Mouse (Mus musculus): ENCODE data around the gene Thy1.

The Thy1 gene

DNA sequence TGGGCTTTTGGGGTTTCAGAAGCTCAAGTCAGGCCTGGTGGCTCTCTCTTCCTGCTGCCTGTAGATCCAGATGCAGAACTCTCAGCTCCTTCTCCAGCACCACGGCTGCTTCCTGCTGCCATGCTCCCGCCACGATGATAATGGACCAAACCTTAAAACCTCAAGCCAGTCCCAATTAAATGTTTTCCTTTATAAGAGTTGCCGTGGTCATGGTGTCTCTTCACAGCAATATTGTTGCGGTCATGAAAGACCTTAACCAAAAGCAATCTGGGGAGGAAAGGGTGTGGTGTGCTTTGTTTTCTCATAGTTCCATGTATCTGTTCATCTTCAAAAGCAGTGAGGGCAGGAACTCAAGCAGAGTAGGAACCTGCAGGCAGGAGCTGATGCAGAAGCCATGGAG is 6.1 kb upstream of the Thy1 start:
- no peak for DNase-seq

DNA sequence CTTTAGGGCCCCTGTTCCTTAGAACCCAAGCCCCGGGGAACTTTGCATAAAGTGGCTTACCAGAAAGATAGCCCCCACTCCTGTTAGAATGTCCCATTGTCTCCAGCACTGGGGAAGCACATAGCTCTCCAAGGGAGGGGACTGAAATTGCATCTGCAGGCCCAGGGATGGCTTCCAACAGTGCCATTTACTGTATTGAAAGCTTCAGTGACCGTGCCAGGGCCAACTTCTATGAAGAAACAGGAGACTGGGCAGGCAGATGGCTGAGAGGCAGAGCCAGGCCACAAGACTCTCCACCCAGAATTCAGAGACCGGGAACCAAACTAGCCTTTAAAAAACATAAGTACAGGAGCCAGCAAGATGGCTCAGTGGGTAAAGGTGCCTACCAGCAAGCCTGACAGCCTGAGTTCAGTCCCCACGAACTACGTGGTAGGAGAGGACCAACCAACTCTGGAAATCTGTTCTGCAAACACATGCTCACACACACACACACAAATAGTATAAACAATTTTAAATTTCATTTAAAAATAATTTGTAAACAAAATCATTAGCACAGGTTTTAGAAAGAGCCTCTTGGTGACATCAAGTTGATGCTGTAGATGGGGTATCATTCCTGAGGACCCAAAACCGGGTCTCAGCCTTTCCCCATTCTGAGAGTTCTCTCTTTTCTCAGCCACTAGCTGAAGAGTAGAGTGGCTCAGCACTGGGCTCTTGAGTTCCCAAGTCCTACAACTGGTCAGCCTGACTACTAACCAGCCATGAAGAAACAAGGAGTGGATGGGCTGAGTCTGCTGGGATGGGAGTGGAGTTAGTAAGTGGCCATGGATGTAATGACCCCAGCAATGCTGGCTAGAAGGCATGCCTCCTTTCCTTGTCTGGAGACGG is 1.4 kb upstream of the Thy1 start:
- peak; percentile 87 for DNase-seq

GRCm38 (mm10) chr9:44042396-44042680 is 846 bp upstream of the Thy1 start:
- no peak for DNase-seq

DNA sequence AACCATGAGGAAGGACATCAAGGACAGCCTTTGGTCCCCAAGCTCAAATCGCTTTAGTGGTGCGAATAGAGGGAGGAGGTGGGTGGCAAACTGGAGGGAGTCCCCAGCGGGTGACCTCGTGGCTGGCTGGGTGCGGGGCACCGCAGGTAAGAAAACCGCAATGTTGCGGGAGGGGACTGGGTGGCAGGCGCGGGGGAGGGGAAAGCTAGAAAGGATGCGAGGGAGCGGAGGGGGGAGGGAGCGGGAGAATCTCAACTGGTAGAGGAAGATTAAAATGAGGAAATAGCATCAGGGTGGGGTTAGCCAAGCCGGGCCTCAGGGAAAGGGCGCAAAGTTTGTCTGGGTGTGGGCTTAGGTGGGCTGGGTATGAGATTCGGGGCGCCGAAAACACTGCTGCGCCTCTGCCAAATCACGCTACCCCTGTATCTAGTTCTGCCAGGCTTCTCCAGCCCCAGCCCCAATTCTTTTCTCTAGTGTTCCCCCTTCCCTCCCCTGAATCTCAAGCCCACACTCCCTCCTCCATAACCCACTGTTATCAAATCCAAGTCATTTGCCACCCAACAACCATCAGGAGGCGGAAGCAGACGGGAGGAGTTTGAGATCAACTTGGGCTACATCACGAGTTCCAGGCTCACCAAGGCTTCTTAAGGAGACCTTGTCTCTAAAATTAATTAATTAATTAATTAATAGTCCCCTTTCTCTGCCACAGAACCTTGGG is 683 bp downstream of the Thy1 start:
- DNase-seq = peak; percentile 93

GRCm38 (mm10) chr9:44044426-44045157 is 1.4 kb downstream of the Thy1 start:
- no peak for DNase-seq

DNA sequence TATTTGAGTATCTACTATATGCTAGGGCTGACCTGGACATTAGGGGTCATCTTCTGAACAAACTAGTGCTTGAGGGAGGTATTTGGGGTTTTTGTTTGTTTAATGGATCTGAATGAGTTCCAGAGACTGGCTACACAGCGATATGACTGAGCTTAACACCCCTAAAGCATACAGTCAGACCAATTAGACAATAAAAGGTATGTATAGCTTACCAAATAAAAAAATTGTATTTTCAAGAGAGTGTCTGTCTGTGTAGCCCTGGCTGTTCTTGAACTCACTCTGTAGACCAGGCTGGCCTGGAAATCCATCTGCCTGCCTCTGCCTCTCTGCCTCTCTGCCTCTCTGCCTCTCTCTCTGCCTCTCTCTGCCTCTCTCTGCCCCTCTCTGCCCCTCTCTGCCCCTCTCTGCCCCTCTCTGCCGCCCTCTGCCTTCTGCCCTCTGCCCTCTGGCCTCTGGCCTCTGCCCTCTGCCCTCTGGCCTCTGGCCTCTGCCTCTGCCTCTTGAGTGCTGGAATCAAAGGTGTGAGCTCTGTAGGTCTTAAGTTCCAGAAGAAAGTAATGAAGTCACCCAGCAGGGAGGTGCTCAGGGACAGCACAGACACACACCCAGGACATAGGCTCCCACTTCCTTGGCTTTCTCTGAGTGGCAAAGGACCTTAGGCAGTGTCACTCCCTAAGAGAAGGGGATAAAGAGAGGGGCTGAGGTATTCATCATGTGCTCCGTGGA is 2.1 kb downstream of the Thy1 start:
- DNase-seq = peak; percentile 90

GRCm38 (mm10) chr9:44045884-44046272 is 2.7 kb downstream of the Thy1 start:
- DNase-seq = no peak

DNA sequence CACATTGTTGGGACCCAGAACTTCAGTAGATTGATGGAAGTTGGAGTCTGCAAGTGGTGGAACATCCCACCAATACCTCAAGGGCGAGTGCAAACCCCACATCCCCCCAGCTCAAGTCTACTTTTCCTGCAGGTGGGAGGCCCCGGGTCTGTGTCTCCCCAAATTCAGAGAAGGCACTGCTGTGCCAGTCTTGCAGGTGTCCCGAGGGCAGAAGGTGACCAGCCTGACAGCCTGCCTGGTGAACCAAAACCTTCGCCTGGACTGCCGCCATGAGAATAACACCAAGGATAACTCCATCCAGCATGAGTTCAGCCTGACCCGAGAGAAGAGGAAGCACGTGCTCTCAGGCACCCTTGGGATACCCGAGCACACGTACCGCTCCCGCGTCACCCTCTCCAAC is 3.2 kb downstream of the Thy1 start:
- peak; percentile 21 for DNase-seq

GRCm38 (mm10) chr9:44047071-44047470 is 3.9 kb downstream of the Thy1 start:
- no peak for DNase-seq

DNA sequence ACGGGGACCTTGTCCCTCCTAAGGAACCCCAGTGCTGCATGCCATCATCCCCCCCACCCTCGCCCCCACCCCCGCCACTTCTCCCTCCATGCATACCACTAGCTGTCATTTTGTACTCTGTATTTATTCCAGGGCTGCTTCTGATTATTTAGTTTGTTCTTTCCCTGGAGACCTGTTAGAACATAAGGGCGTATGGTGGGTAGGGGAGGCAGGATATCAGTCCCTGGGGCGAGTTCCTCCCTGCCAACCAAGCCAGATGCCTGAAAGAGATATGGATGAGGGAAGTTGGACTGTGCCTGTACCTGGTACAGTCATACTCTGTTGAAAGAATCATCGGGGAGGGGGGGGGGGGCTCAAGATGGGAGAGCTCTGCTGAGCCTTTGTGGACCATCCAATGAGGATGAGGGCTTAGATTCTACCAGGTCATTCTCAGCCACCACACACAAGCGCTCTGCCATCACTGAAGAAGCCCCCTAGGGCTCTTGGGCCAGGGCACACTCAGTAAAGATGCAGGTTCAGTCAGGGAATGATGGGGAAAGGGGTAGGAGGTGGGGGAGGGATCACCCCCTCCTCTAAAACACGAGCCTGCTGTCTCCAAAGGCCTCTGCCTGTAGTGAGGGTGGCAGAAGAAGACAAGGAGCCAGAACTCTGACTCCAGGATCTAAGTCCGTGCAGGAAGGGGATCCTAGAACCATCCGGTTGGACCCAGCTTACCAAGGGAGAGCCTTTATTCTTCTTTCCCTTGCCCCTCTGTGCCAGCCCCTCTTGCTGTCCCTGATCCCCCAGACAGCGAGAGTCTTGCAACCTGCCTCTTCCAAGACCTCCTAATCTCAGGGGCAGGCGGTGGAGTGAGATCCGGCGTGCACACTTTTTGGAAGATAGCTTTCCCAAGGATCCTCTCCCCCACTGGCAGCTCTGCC is 4.6 kb downstream of the Thy1 start:
- DNase-seq = peak; percentile 90

GRCm38 (mm10) chr9:44048541-44049380 is 5.6 kb downstream of the Thy1 start:
- peak; percentile 92 for DNase-seq

DNA sequence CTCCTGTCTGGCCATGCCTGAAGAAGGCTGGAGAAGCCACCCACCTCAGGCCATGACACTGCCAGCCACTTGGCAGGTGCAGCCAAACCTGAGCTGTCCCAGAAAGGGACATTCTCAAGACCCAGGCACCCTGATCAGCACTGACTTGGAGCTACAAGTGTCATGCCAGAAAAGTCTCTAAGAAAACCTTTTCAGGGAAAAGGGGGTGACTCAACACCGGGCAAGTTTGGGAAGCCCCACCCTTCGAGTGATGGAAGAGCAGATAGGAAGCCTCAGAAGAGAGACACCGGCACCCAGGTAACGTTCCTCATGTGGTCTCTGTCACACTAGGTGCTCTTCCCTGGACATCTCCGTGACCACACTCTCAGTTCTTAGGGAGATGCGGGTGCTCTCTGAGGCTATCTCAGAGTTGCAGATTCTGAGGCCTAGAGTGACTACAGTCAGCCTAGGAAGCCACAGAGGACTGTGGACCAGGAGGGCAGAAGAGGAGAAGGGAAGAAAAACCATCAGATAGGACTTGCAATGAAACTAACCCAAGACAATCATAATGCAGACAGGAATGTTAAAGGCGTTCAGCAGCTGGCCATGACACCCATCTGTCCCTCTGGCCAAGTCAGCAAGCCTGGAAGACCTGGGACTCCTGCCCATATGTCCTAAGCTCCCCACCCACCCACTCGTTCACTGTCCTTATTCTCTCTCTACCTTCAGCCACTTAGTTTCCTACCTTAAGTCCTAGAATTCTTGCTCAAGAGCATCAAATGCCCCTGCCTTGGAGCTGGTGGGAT is 6.4 kb downstream of the Thy1 start:
- DNase-seq = no peak

DNA sequence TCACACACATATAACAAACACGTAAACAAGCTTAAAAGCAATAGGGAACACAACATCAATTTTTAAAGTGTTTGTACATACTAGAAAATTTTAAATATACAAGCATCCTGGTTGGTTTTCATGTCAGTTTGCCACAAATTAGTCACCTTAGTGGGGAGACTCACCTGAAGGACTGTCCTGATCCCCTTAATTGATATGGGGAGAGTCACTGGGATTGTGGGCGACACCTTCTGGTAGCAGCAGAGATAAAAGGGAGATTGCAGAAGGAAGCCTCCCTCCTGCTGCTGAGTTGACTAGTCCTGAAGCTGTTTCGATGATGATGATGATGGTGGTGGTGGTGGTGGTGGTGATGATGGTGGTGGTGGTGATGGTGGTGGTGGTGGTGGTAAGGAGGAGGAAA is 9.7 kb downstream of the Thy1 start:
- DNase-seq = no peak

GRCm38 (mm10) chr9:44053936-44054335 is 10.8 kb downstream of the Thy1 start:
- no peak for DNase-seq

DNA sequence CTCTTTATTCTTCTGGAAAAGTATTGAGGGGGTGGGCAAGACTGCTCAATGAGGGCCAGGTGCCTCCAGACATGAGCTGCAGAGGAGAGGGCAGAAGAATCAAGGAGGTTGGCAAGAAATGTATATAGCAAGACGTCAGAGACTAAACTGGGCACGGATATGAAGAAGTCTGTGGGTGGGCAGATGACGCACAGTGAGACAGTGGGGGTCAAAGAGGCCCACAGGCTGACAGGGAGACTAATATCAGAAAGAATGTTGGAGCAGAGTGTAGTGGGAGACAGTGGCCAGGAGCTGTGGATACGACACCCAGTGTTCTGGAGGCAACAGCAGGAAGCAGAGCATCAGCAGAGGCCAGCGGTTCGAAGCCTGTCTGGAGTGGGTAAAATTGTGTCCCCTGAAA is 15.4 kb downstream of the Thy1 start:
- DNase-seq = no peak

- DNase-seq = no peak
Measured at GRCm38 (mm10) chr9:44065177-44065576, 22.0 kb downstream of the Thy1 start.

GRCm38 (mm10) chr9:44066785-44067225 is 23.6 kb downstream of the Thy1 start, which contains the start of gene Usp2:
Gene Usp2, plus strand, starts transcription at chr9:44067021.
- DNase-seq = peak; percentile 100

GRCm38 (mm10) chr9:44067241-44067959 is 24.2 kb downstream of the Thy1 start:
- no peak for DNase-seq

DNA sequence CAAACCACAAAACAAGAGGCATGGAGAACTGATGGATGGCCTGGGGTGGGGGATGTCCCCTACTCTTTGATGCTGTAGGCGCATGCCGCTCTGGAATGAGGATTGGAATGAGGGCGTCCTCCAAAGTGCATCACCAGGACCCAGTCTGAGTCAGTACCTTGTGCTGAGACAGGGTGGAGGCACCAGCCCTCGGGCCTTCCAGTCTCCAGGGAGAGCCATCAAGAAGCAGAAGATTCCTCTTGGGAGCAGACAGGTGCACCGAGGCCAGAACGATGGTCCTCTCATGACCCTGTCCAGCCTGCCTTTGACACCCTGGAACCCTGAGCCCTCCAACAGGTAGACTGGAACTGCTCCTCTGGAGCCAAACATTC is 24.8 kb downstream of the Thy1 start:
- peak; percentile 20 for DNase-seq
